In genomic region chr13:16022536-16022935, GRCm38 (mm10) we compare ENCODE assay signal across 16 mouse cellular contexts. TPM values are rescaled to one million over a fixed set of nuclear protein-coding genes. Genes with fewer than 3 reads are reported as not detected.
DNase-seq lines count a peak whose midpoint lies in the region; ATAC-seq lines count a peak whose summit lies in the region.
"Had no signal": no experiment of that assay in that cellular context is flagged by ENCODE, and none has a peak within 500 bp of the region (broad histone marks: within the 10 kb centered on the region; RNA-seq: fewer than 3 reads in every experiment).

No protein-coding gene starts in this region.

- DNase-seq in frontal cortex, postnatal 10 days (ENCODE audit: low spot score in 2 of 2), result no peak
- peak; percentile 23 to 36 for DNase-seq in layer of hippocampus, postnatal 10 days (ENCODE audit: low spot score in 2 of 2)
- DNase-seq in layer of hippocampus, adult 8-10 months (ENCODE audit: low spot score in 2 of 2), result no peak
- DNase-seq in right cerebral cortex, postnatal 25 days, result peak; percentile 32
- DNase-seq in right cerebral cortex, postnatal 14 days, result no peak
- DNase-seq: cerebellum, adult 11 months; gastrocnemius, postnatal 14 days; heart, postnatal 10 days; kidney, adult 18-20 months; kidney, postnatal 36 days; liver; lung, embryonic 14.5 days; thymus, postnatal 14 days had no signal

- peak; percentile 45 for ATAC-seq in frontal cortex, adult (ENCODE audit: low TSS enrichment)
- ATAC-seq in CD4-positive, CD25-positive, alpha-beta regulatory T cell, adult 4 months, result no peak

RNA-seq across cellular contexts. Expression of gene Inhba, which starts 10.9 kb away (rescaled TPM):
- 1 to 10 TPM; 5.9 to 6.9 TPM for total RNA-seq in layer of hippocampus, postnatal 10 days (2021)
- 10 to 100 TPM in 2 of 4 experiments, 1 to 10 TPM in 2; 8.0 to 12.9 (median 10.6) TPM for total RNA-seq in layer of hippocampus, adult 8-10 months (2022)
- not detected for polyA plus RNA-seq in CD4-positive, CD25-positive, alpha-beta regulatory T cell, adult 4 months (2017; shearing (Covaris generic))
- total RNA-seq: MEL had no signal

Comparison
In these comparisons a context has a peak if more than half of its experiments do, and no peak if none do; other contexts are left out.
1. DNase-seq: peak in layer of hippocampus, postnatal 10 days (2 of 2) and right cerebral cortex, postnatal 25 days (single experiment); none in frontal cortex, postnatal 10 days (0 of 2), layer of hippocampus, adult 8-10 months (0 of 2) and right cerebral cortex, postnatal 14 days (single experiment).